Mouse (Mus musculus) fat pad, adult 2 months (tissue): Measurements from ENCODE around the gene Trak1.

ENCODE experiments used
- DNase-seq: peaks from one replicate; pipeline ENCODE4 v3.0.0-alpha.2; 2011; ENCODE audit warnings: low read depth, low spot score; ENCODE audit errors: extremely low read depth

Trak1 gene

DNA sequence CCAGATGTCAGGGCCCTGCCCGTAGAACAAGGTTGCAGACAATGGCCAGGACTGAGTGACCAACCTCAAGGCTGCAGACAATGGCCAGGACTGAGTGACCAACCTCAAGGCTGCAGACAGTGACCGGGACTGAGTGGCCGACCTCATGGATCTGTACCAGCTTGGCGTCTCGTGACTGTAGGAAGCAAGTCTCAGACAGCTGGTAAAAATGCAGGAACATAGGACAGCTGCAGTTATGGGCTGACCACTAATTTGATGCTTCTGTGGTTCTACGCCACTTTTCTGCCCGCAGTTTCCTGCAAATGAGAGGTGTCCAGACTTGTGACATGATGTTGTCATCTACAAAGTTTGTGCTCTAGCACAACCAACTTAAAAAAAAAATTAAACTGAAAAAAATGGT lies 4.1 kb upstream of the Trak1 start:
- DNase-seq = no peak

DNA sequence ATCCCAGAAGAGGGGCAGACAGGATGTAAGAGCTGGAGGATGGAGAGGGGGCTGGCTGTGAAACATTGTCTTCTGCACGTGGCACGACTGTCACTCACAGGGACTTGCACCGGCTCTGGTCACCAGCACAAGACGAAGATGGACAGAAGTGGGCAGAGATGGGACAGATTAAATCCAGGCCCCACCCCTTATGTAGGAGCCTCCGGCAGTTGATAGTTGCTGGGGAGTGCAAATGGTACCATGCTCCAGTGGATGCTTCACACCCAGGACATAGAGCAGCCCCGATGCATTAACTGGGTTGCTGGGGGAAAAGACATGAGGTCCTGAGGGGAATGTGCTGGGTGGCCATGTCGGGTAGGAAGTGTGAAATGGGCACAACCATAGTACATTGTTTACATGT lies 2.1 kb upstream of the Trak1 start:
- DNase-seq = no peak

DNA sequence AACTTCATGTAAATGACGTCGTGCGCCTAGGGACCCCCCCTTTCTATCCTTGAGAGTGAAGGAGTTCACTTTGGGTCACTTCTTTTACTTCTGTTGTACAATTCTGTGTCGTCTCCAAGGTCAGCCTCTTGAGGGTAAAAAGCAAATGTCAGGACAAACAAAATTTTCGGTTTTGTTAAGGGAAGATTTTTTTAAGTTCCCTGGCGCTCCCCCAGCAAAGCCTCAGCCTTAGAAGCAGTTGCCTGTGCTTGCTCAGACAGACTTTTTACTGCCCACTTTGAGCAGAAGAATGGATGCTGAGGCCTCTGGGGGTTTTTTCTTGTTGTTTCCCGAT lies 730 bp downstream of the Trak1 start:
- no peak for DNase-seq

DNA sequence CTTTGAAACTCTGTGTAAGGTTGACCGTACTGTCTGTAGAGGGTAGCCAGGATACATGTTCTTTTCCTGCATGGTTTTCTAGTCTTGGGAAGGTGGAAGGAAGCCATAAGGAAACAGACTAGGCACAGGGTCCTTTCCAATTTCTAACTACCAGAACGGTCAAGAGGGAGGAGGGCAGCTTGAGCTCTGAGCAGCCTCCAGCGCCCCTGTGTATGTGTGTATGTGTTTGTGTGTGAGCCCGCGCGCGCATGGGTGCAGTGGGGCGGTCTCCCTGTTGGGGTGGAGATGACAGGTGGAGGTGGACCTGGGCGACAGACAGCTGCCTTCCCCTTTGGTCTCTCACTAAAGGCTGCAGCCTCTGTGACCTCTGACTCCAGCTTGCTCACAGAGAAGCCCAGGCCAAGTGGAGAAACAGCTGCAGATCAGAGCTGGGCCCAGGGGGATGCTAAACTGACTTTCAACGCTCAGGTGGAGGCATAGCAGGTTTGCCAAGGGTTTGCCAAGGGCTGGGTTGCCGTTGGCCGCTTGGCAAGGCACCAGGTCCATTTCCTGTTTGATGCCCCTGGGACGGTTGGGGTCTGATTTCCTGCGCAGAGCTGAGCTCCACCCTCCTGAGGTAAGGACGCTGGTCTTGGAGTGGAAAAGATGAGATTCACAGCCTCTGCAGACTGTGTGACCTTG lies 1.2 kb downstream of the Trak1 start:
- no peak for DNase-seq

DNA sequence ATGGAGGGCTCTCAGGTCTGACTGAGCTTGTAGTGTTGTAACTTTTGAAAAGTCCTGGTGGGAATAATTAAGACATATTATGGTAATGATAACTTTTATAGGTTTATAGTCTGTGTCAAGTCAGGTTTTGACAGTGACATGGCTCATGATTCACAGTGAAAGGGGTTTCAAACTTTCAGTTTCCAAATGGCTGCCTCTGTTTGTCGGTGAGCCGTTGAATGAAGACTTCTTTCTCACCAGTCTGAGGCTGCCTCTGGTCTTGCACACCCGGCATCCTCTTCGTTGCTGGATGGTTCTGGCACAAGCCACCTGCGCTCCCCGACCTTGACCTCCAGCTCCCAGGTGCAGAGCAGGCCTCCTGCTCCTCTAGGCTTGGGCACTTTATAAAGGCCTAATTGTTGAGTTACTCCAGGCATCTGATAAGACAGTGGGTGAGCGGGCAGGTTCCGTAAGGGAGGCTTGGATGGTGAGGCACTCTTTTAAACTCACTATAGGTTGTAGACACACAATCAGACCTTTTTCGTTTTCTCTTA lies 2.0 kb downstream of the Trak1 start:
- no peak for DNase-seq

DNA sequence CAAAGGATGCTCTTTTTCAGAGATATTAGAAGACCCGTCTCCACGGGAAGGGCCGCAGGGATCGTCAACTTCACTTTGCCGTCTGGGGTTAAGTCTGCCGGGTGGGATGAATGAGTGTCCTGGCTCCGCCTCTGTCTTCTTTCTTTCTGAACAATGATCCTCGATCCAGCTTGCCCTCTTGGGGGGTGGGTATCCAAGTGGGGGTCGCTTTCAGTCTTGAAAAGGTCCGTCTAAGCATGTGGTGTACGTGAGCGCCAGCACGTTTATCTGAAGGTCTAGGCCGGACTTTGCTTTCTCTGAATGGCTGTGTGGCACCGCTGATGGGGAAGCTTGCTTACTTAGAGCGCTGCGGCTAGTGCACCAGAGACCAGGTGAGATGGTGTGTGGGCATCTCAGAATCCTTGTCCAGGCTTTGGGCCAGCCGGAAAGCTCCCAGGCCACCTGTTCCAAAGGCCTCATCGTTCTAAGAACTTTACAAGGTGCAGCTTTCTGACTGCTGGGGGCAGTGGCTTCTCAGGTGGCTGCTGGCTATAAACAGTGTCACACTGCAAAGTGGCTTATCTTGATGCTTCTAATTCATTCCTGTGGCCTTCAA lies 2.8 kb downstream of the Trak1 start:
- no peak for DNase-seq

DNA sequence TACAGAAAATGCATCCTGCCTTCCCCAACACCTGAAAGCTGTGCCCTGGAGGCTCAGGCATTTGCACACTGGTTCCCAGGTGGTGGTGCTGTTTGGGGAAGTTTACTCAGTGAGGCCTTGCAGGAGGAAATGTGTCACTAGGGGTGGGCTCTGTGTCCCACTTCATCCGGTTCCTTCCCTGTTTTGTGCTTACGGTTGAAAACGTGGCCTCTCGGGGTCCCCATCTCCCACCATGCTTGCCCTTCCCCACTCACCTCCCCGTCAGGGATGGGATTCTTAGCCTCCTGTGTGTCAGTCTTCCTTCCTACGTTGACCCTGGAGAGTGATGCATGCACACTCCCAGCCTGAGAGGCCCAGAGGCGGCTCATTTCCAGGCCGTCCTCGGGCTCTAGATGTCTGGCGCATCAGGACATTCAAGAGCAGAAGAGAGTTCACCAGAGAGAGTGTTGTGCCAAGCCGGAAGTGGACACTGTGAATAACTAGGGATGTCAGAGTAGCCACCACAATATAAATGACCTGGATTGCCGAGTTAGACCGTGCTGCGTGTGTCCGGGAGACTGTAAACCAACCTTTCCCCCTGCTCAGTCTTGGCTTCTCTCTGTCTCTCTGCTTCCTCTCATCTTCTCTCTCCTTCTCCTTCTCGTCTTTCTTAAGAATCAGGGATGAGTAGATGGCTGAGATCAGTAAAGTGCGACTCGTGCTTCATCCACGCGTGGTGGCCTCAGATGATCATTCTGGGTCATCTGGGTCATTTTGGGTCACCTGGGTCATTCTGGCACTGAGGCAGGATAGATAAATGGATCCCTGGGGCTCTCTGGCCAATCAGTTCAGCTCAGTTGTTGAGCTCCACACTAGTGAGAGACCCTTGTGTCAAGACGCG lies 4.0 kb downstream of the Trak1 start:
- no peak for DNase-seq

DNA sequence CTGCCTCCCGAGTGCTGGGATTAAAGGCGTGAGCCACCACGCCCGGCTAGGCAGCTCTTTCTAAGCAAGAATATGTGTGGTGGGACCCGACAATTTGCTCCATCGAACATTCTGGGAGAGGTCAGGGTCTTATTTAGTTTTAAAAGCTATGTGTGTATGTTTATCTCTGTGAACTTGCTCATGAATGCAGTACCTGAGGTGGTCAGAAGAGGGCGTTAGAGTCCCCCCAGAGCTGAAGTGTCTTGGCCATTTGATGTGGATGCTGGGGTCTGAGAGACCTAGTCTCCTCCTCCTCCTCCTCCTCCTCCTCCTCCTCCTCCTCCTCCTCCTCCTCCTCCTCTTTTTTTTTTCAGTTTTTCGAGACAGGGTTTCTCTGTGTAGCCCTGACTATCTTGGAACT lies 5.2 kb downstream of the Trak1 start:
- no peak for DNase-seq

DNA sequence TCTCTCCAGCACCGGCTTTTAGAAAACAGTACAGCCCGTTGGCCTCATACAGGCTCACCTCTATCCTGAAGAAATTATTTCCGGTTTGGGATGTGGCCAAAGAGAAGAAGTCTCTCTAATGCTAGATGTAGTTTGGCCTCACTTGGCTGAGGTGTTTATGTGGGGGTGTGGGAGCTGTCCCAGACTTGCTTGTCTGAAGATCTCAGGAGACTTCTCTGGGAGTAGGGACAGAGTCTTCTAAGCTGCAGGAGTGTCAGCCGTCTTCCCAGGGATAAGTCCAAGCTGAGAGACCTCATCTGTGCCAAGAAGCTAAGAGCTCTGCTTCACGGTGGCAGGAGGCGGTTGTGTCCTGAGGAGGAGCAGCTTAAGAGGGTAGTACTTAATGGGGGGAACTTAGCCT lies 5.8 kb downstream of the Trak1 start:
- peak; percentile 85 for DNase-seq

DNA sequence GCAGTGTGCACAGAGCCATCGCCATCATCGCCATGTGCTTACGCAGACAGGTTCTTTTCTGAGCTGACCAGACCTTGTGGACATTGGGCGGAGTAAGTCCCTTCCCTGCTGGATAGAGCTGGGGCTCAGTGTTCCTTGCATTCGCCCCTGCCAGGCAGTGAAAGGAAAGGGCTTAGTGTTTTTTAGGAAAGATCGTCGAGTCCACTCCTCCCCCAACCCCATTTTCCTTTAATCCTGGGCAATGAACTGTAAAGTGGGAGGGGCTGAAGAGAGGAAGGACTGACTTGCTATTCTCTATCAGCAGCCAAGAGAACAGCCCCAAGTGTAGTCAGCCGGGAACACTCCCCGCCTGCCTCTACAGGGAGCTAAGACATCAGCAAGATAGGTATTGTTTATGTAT lies 6.4 kb downstream of the Trak1 start:
- no peak for DNase-seq

DNA sequence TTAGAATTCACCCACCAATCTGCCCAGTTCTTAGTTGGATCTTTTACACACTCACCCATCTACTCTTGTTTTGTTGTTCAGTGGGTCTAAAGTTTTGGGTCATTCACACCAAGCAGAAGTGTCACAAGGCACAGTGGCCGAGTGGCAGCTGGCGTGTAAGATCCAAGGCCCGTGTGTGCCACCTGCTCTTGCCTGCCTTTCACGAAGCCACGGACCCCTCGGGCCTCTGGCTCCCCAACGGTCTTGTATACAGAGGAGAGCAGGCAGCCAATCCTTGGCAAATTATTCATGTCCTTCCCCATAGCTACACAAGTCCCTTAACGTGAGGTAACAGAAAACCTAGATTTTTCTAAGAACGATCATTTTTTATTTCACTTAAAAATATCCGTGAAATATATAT lies 7.2 kb downstream of the Trak1 start:
- DNase-seq = no peak

DNA sequence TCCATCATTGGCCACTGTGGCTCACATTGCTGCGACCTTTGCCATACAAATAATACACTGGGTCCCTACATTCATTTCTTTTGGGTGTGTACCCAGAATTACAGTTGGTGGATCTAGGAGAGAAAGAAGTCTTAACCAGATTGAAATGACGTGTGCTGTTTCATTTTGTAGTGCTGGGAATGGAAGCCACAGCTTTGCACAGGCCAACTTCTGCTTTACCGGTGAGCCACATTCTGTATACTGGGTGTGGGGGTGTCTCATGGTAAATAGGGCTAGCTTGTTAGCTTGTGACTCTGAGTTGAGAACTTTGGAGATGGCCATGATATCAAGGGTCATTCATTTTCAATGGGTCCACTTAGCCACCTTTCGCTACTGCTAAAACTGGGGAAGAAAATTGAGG lies 8.2 kb downstream of the Trak1 start:
- DNase-seq = no peak

DNA sequence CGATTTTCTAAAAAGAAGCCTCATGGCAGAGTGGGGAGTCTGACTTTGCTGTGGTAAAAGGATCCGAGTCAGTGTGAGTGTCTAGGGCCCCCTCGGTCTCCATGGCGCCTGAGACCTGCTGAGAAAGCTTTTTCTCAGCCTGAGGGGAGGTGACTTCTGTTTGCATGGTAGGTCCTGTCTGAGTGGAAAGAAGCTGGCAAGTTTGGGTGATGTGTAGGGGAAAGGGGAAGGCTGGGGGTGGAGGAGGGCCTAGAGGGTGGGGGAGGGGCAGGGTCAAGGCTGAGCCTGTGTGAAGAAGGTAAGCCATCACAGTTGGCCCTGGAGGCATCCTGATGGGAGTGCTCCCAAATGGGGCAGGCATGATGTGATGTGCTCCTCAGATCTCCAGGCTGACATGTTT lies 12.0 kb downstream of the Trak1 start:
- no peak for DNase-seq

DNA sequence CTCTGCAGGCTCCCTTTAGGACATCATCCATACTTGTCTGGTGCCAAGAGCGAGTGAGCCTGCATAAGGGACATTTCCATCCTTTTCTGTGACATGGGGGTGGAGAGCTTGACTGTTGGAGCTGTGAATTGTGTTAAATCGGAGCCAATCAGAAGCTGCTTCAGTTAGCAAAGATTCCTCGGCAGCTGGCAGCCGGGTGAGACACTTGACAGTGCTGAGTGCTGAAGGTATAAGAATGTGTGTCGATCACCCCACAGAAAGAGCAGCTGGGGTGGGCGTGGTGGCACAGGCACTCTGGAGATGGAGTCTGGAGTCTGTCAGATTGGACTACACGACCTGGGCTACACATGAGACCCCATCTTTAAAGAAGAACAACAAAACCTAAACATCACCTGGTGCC lies 13.2 kb downstream of the Trak1 start:
- no peak for DNase-seq

DNA sequence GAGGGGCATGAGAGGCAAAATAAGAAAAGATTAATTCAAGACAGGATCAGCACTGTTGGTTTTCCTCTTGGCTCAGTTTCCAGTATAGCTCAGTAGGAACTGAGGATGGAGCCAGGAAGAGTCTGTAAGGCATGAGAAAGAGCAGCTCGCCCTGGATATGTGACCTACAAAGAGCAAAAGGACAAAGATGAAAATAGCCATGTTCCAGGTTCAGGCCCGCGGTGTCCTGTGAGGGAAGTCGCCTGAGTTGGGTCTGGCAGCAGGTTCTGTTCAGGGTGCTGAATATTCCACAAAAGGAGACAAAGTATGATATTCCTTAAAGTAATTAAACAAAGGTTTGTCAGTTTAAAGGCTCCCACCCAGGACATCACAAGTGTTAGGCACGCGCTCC lies 14.5 kb downstream of the Trak1 start:
- no peak for DNase-seq

DNA sequence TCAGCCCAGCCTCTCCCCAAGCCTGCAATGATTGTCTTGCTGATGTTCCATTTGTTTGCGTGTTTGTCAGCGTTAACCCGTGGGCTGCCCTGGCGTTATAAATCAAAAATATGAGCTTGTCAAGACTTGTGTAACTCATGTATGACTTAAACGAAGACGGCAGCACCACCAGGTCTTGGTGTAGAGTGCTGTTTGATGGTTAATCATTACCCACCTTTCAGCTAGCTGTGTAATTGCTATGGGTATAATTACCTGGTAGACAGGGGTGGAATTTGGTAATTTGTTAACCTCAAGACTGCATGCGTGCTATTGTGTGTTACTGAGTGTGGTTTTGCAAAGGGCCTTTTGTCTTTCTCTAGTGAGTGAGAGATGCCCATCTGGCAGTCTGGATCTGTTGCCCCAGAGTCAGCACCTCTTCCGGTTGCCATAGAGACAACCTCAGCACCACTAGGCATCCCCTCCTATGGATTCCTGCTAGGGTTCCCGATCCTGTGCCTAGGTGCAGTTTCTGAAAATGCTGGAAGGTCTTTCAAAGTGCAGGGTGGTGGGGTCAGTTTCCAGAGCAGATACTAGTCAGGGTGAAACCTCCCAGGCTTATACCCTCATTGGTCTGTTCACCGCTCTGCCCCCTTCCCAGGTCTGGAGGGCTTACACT lies 15.1 kb downstream of the Trak1 start:
- DNase-seq = no peak

DNA sequence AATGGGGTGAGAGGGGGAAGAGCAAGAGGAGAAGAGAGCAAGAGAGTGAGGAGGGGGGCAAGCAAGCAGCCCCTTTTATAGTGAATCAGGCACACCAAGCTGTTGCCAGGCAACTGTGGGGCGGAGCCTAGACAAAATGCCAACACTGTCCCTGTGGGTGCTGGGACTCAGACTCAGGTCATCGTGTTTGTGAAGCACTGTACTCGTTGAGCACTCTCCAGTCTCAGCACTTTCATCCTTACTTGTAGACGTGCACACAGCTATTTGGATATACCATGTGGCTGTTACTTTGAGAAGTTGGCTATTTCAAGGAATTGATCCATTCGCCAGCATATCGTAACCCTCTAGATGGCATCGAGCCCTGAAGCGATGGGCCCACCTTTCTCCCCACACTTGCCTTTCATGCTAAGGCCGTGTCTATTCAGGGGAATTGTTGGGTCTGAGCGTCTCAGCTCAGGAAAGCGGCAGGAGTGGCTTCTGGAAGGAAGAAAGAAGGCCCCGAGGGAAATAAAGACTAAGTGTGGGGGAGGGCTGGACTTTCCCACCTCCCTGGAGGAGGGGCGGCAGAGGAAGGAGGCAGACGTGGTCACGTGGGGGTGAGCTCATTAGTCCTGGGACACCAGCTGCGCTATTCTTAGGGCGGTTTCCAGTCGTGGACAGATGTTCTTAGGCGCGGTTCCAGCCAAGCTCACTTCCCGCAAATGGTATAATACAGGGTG lies 16.5 kb downstream of the Trak1 start:
- peak; percentile 14 for DNase-seq

DNA sequence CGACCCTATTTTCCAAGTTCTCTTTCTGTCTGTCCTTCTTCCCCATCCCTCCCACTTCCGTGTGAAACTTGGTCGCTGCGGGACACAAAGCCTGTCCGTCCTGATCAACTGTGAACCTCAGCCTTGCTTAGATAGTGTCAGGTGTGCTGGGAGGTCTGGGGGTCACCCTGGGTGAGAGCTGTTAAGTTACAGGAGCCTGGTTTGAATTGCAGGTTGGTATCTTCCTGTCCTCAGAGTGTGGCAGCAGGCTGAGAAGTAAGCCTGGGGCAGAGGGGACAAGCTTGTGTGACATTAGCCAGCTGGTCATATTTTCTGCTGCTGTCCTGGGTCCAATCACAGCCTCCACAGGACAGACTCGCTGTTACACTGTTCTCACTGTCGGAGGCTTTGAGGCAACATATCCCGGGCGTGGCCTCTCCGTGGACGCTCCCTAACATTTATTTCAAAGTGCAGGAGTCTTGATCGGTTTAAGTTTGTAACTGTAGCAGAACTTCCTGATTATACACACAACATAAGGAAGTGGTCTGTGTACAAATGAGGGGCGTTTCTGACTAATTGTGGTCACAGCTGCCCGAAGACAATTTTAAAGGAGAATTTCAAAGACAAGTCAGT lies 17.3 kb downstream of the Trak1 start:
- no peak for DNase-seq

DNA sequence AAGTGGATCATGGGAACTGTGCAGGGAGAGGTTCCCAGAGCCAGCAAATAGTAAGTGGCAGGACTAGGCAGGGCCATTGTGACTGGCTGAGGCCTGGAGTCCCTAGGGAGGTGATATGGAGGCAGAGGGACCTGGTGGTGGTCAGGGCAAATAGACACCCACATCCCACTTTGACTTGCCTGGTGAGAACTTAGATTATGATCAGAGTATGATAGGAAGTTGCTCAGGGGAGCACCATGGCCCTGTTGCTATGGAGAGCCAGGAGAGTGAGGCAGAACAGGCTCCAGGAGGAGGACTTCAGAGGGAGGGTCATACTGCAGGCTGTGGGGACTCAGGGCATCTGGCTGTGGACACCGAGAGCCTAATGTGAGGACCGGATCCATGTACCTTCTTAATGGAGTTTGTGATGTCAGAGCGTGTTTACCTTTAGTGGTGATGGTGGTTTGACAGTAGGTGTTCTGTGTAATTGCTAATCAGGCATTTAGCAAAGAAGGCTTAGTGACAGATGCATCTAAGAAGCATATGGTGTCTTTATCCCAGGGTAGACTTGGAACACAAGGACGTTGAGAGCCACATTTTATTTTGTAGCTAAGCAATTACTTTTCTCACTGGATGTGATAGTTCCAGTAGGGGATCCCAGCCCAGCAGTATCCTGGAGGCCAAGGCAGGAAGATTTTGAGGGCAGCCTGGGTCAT lies 18.7 kb downstream of the Trak1 start:
- DNase-seq = no peak
